Mouse (Mus musculus): ENCODE results near the gene Snx25.

DNA sequence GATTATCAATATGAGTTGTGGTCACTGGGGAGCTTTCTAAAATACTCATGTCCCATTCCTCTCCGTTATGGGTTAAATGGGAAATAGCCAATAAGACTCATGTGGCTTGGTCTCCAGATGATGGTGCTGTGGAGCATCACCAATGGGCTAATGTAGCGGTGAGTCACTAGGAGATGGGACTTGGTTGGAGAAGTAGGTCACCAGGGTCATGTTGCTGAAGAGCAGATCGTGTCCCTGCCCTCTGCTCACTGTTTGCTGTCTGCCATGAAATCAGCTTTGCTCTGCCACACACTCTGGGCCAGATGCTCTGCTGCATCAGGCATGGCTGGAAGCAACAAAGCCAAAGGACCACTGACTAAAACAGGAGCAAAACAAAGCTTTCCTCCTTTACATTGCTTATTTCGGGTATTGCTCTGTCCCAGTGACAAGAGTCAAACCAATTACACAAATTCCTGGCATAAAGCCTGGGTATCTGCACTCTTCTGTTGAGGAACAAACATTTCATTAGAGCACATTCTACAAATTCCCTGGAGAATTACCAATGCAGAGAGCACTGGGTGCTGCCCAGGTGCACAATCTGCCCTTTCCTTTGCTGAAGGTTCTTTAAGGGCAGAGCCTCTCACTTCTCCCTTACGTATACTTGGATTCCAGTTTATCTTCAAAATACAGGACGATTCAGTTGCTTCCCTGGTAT is 59.1 kb downstream of the Snx25 start:
- TF ChIP-seq EP300 (IDR thresholded peaks at IDR 0.05; ENCODE audit: low read depth): no peak
- TF ChIP-seq CTCF (IDR thresholded peaks at IDR 0.05; ENCODE audit: low read depth): no peak; the same call in 1 of the 2 replicates
